Mouse (Mus musculus) liver, postnatal 0 days (tissue): Measurements from ENCODE around the gene Taco1.

Experiments used
- CTCF ChIP-seq: sonication (generic); IDR thresholded peaks from 2 replicates; pipeline ENCODE4 v1.5.1; 2016; ENCODE audit warnings: antibody characterized with exemption, low read depth
- EP300 ChIP-seq: IDR thresholded peaks from 2 replicates; pipeline ENCODE4 v1.6.1; 2016; ENCODE audit warnings: antibody characterized with exemption, low read depth, mild to moderate bottlenecking

DNA sequence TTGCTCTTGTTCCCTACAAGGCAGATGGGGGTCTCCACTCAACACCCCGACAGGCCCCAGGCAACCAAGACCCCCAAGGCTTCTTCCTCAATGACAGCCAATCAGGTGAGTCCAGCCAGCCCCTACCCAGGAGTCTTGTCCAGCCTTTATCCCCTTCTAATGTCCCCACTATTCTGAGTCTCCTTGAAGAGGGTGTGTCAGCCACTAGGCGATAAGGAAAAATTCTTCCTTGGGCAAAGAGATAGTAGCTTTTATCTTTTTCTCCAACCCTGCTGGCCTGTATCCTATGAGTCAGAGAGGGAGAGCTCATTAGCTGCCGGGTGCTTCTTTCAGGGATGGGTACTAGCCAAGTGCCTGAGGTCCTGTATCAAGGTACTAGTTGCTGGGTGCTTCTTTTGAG, 40.1 kb upstream of the Taco1 start:
- no peak for TF ChIP-seq EP300
- TF ChIP-seq CTCF, result no peak
